Mouse (Mus musculus) ES-E14 (cell line): Measurements from ENCODE around the gene Gpr183.

Experiments
- HCFC1 ChIP-seq: IDR thresholded peaks from 2 replicates; pipeline ENCODE4 v1.6.1; 2012; ENCODE audit warnings: low read length, inconsistent platforms, borderline replicate concordance; ENCODE audit not compliant: insufficient read depth
- MAFK ChIP-seq: IDR thresholded peaks from 2 replicates; pipeline ENCODE4 v1.6.1; 2014; ENCODE audit warnings: mild to moderate bottlenecking, low read depth, low read length, inconsistent platforms; ENCODE audit not compliant: insufficient read depth
- ZNF384 ChIP-seq: IDR thresholded peaks from 2 replicates; pipeline ENCODE4 v1.6.1; 2012; ENCODE audit warnings: low read depth, low read length, inconsistent platforms

GRCm38 (mm10) chr14:121960531-121960930 is 4.5 kb downstream of the Gpr183 start:
- TF ChIP-seq MAFK: no peak
- no peak for TF ChIP-seq HCFC1
- TF ChIP-seq ZNF384: no peak
